Comparison of ENCODE assay signal across 8 mouse cellular contexts in the genomic region with DNA sequence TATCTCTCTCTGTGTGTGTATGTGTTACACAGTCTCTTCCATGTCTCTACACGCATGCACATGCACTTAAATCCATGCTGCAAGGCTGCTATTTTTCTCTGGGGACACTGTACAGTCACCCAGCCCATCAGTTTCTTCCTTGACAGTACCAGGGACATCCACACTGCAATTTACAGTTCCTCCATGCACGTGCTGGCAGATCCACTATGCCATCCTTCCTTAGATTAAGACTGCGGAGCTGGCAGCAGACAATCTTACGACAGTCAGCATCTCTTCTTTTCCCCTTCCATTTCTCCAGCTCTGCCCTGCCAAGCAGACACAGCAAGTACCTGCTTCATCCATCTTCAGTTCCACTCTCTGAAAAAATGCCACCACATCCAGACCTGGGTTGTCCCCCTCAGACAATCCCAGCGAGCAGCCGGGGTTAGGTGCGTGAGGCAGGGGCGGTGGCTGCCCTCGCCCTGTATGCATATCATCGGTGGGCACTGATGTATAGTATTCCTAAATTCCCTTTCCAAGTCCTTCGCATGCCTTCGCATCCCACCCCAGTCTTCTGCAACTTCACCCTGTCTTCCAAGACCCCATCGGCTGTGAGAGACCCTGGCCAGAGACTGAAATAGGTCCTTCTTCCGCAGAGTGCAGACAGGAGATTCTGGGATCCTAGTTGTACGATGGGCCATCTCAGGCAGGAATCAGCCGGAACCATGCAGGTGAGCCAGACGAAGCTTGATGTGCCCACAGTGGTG.
DNase-seq lines count a peak whose midpoint lies in the region; ATAC-seq and TF ChIP-seq lines count a peak whose summit lies in the region.

No protein-coding gene starts in this region.

- TF ChIP-seq POLR2A in cortical plate, adult 2 months (IDR thresholded peaks at IDR 0.05; ENCODE audit: extremely low read depth, insufficient read depth, low read length), result no peak

- WGBS in kidney, postnatal 0 days, result 84% methylated on average over 17 of the region's 17 CpGs

- DNase-seq in kidney, postnatal 0 days (ENCODE audit: low spot score), result no peak
- no peak for DNase-seq in kidney, adult 11 months
- peak; percentile 19 to 45 for DNase-seq in heart, postnatal 10 days
- DNase-seq in left cerebral cortex, postnatal 36 days (ENCODE audit: low spot score in 2 of 2), result peak; percentile 43 to 55
- DNase-seq in right cerebral cortex, postnatal 36 days (ENCODE audit: low spot score in 2 of 2), result peak; percentile 7 to 21
- DNase-seq in embryo, embryonic 10 days (ENCODE audit: low spot score), result no peak
- DNase-seq in yolk sac, embryonic 10.5 days (ENCODE audit: low spot score), result no peak

- peak overlapping the region; percentile 55; the same call in 1 of the 2 replicates for H3K4me2 ChIP-seq in kidney, postnatal 0 days (ENCODE audit: low read length)

- H3K4me3 ChIP-seq in kidney, postnatal 0 days (replicated peaks; ENCODE audit: low read depth, low read length), result no peak overlapping the region
- peak overlapping the region; percentile 94 for H3K4me3 ChIP-seq in cortical plate, adult 2 months (ENCODE audit: insufficient read depth, low read length)

- H3K9ac ChIP-seq in kidney, postnatal 0 days (ENCODE audit: low read depth, low read length), result no peak overlapping the region

- no peaks in the 10 kb centered on the region for H3K9me3 ChIP-seq in kidney, postnatal 0 days (replicated peaks; ENCODE audit: low read length)

- H3K36me3 ChIP-seq in kidney, postnatal 0 days (ENCODE audit: insufficient read depth, low read length), result no peaks in the 10 kb centered on the region

- intact Hi-C loops in heart, postnatal 10 days (cut with DNase I), result loop anchor here (5.0 to 10.0 kb wide), 7 partner anchors 88 to 1186 kb away; no protein-coding TSS in a partner anchor
- intact Hi-C loops in left cerebral cortex, postnatal 36 days (cut with DNase I), result loop anchor here (2.0 to 10.0 kb wide), 4 partner anchors 298 to 1418 kb away; no protein-coding TSS in a partner anchor

- H3K27ac ChIP-seq in kidney, postnatal 0 days, result peak overlapping the region; percentile 85
- peak overlapping the region; percentile 61 for H3K27ac ChIP-seq in cortical plate, adult 2 months (ENCODE audit: insufficient read depth, low read length)

- ATAC-seq in kidney, postnatal 0 days (replicated peaks; ENCODE audit: low FRiP score, low read depth), result no peak

- TF ChIP-seq CTCF in kidney, postnatal 0 days (IDR thresholded peaks at IDR 0.05; ENCODE audit: low read depth), result no peak
- no peak for TF ChIP-seq CTCF in cortical plate, adult 2 months (IDR thresholded peaks at IDR 0.05; ENCODE audit: extremely low read depth, insufficient read depth, low read length)

- no peaks in the 10 kb centered on the region for H3K27me3 ChIP-seq in kidney, postnatal 0 days (ENCODE audit: insufficient read depth, low read length)

- H3K4me1 ChIP-seq in kidney, postnatal 0 days (replicated peaks; ENCODE audit: insufficient read depth, low read length), result peaks cover 11% of the 10 kb centered on the region; the same call in 1 of the 2 replicates
- no peaks in the 10 kb centered on the region; the same call in 1 of the 2 replicates for H3K4me1 ChIP-seq in cortical plate, adult 2 months (ENCODE audit: control insufficient read depth, insufficient read depth, low read length)

Comparison
In these comparisons a context has a peak if more than half of its experiments do, and no peak if none do; other contexts are left out.
1. DNase-seq: peak in heart, postnatal 10 days (2 of 2), left cerebral cortex, postnatal 36 days (2 of 2) and right cerebral cortex, postnatal 36 days (2 of 2); none in kidney, postnatal 0 days (single experiment), kidney, adult 11 months (single experiment), embryo, embryonic 10 days (single experiment) and yolk sac, embryonic 10.5 days (single experiment).